Mouse (Mus musculus) T-helper 1 cell (primary cell): Measurements from ENCODE around the gene Defb29.

Experiments
- in situ Hi-C: fragments of 300-600 bp; cut with MboI, MseI; formaldehyde crosslinking; loops from one replicate; pipeline ENCODE4 v1.15.1; 2025; ENCODE audit warnings: high pct_unique_total_duplicates

Gene Defb29

DNA sequence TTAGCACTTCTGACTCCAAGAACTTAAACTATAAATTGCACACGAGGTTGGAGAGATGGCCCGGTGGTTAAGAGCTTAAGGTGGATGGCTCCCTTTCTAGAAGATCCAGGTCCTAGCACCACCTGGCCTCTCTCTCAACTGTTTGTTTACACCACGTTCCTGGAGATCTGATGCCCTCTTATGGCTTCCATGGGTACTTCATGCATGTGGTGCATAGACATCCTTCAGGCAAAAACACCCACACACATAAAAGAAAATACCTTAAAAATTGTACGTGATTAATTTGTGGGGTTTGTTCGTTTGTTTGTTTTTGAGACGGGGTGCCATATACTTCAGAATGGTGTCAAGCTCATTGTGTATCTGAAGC, 39.1 kb downstream of the Defb29 start:
- in situ Hi-C loops, result no loop called here

GRCm38 (mm10) chr2:152500204-152500862, 39.6 kb downstream of the Defb29 start:
- in situ Hi-C loops, result no loop called here

GRCm38 (mm10) chr2:152498020-152498419, 41.9 kb downstream of the Defb29 start:
- in situ Hi-C loops, result no loop called here

- in situ Hi-C loops, result no loop called here
Observed at GRCm38 (mm10) chr2:152493151-152493550, 46.7 kb downstream of the Defb29 start.

DNA sequence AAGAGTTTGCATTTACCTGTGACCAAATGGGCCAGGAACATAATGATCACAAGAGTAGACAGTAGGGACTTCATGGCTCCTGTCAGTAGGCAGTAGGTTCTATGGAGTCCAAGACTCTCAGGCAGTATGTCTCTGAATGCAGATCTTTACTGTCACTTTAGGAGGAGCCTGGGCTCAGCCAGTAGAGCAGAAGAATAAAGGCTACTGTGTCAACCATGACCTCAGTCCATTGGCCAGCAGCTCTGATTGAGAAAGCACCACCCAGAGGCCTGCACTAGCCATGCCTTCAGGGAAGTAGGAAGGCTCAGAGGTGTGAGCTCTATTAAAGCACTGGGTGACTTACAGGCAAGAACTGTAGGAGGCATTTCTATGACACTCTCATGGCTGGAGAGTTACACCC, 49.9 kb downstream of the Defb29 start, which contains the start of gene Defb22:
Defb22 (minus strand) TSS at position 101 of the 400 bp plus-strand sequence.
- in situ Hi-C loops, result no loop called here
